Mouse (Mus musculus) layer of hippocampus, postnatal 36 days (tissue): ENCODE measurements around the gene Fank1. TPM values are rescaled to one million over a fixed set of nuclear protein-coding genes. Genes with fewer than 3 reads are reported as not detected.
"Not testable (repeated sequence)": the region's sequence is repeated elsewhere in the genome, so short reads cannot be mapped to it uniquely, and the experiment has no call there.

Experiments
- DNase-seq, 2 experiments: peaks; one replicate each; pipeline ENCODE4 v3.0.0; 2022
- total RNA-seq, 2 experiments: library from RNA; stranded (reverse); gene quantifications; 2 replicates each; pipeline ENCODE4 v1.2.3; 2021

The Fank1 gene
- total RNA-seq, 2 experiments from 2014 or later, result 2.4 to 2.5 TPM

- no peak for DNase-seq
Observed at GRCm38 (mm10) chr7:133829579-133829978, 52.9 kb downstream of the Fank1 start.

DNA sequence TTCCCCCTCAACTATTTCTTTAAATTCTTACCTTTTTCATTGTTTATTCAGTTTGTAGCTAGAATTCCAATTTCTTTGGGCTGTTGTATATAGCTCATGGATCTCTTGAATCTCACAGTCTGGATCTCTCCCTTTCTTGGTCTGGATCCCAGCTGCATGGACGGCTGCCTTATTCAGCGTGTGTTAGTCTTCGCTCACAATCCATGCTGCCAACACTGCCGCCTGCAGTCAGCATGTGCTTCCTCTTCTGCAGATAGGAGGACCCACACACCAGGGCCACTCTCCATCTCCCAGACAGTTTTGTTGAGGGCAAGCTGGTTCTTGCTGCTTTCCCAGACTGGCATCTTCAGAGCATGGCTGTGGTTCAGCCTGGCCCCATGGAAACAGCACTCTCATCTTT lies 62.9 kb downstream of the Fank1 start:
- DNase-seq, result peak; percentile 42 to 46

- DNase-seq, result no peak
Observed at GRCm38 (mm10) chr7:133842079-133842478, 65.4 kb downstream of the Fank1 start.

GRCm38 (mm10) chr7:133847175-133847574 lies 70.5 kb downstream of the Fank1 start:
- no peak for DNase-seq

- DNase-seq, result no peak
Observed at GRCm38 (mm10) chr7:133848180-133848579, 71.5 kb downstream of the Fank1 start.

DNA sequence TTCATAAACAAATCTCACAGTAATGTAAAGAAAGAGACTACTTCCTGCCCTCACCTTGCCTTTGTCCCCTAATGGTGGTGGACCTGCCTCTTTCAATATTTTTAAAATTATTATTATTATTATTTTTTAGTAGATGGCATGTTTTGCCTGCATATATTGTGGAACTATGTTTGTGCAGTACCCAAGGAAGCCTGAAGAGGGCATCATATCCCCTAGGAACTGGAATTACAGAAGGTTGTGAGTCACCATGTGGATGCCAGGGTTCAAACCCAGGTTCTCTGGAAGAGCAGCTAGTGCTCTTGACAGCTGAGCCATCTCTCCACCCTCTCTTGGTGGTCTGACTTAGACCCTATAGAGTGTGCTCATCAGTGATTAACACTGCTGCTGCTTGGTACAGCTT lies 74.1 kb downstream of the Fank1 start:
- no peak for DNase-seq

GRCm38 (mm10) chr7:133856278-133856677 lies 79.6 kb downstream of the Fank1 start:
- DNase-seq, result peak; percentile 69 to 78

DNA sequence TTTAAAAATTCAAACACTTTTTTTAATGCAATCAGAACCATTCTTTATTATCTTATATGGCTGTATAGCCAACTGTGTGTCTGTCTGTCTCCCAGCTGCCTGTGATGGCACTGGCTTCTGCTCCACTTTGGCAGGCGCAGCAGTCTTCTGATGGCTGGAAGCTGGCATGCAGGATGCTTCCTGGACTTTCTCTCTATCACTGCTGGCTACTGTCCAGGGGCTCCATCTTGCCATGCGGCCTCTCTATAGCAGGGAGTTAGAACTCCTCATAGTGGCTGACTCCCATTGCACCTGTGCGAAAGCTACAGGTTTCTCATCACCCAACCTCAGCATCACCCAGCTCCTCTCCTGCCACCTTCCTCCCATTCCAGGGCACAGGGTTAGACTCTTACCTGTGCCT lies 81.8 kb downstream of the Fank1 start:
- DNase-seq, result no peak

GRCm38 (mm10) chr7:133859548-133859947 lies 82.9 kb downstream of the Fank1 start:
- no peak for DNase-seq

DNA sequence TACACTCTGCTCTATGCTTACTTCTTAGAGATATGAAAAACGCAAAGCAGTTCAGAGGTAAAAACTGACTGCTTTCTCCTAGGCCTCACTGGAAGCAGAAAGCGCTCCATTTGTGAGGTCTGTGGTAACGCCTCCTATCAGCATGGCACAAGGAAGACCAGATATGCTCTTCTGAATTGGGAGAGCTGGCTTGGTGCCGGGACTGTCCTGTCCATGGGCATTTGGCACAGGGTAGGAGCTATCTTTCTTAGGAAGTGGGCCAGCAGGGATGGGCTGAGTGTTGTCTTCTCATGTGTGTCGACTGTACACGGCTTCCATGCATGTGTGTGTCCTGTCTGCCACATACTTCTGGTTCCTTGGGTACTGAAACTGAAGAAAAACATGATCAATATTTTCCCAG lies 85.6 kb downstream of the Fank1 start:
- DNase-seq, result no peak

DNA sequence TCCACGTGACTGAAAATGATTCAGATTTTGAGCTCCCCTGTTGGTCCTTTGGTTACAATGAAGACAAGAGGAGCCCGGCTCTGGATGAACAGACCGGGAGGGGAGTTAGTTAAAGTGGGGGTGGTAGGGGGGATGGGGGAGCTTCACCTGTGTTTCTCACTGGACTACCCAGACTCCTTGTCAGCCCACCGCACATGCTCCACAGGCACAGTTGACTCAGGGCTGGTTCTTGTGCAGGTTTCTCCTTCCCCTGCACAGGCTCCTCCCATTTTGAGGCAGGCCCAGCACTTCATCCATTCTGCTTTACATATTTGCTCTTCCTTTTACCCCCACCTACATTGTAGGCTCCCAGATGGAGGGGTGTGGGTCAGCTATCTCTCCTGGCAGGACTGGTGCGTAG lies 86.1 kb downstream of the Fank1 start:
- no peak for DNase-seq

GRCm38 (mm10) chr7:133863151-133863550 lies 86.5 kb downstream of the Fank1 start:
- DNase-seq, result no peak

DNA sequence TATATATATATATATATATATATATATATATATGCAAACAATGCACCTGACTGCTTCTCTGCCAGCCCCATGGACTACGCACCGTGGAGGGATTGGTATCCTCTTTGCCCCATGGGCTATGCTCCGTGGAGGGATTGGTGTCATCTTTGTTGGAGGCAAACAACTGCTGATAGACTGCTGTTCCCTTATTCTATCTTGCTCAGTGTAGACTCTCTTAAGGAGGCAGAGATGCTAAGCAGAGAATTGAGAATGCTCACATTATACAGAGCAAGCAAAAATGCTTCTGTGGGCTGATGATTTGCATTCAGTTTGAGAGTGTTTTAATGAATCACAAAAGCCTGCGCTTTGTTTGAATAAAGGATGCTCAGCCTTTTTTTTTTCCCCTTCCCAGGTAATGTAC lies 87.0 kb downstream of the Fank1 start:
- DNase-seq, result no peak

- DNase-seq, result no peak
Observed at GRCm38 (mm10) chr7:133870265-133870664, 93.6 kb downstream of the Fank1 start.

GRCm38 (mm10) chr7:133872701-133873100 lies 96.0 kb downstream of the Fank1 start:
- DNase-seq, result no peak

DNA sequence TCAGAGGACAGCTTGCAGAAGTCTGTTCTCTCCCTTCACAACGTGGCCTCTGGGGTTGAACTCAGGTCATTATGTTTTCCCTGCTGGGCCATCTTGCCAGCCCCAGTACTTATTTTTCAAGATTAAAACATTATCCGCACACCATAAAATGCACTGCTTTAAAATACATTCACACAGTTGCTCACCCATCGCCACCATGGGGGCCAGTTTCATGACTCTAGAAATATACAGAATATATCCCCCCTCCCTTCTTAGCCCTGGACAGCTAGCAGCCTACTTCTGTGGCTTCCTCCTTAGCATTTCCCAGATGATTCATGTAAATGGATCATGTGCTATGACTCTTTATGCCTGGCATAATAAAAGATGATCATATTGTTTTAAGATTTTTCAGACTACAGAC lies 99.5 kb downstream of the Fank1 start:
- DNase-seq, result no peak

DNA sequence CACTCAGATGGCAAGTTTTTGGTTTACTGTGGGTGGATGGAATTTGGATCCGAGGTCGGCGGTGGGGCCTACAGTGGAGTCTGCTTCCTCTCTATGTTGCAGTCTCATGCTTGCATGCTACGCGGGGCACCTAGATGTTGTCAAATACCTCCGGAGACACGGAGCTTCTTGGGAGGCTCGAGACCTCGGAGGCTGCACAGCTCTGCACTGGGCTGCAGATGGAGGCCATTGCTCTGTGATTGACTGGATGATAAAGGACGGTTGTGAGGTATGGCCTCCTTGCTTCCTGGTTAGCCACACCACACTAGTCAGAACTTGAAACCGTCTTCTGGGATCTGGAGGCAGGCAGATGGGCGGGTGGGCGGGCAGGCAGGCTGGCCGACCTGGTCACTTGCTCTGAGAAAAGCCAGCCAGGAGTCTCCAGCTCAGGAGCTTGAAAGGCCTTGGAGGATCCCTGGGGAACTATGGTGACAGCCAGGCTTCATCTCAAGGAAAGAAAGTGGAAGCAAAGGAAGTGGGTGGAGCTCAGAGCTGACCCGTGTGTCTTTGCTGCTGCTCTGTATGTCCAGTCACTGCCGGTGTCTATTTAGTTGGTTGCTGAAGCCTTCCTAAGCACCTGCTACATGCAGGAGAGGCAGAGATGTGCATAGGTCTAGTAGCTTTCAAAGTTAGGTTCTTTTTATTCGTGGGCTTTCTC lies 100.1 kb downstream of the Fank1 start:
- no peak for DNase-seq

GRCm38 (mm10) chr7:133879761-133880160 lies 103.1 kb downstream of the Fank1 start:
- DNase-seq, result no peak

DNA sequence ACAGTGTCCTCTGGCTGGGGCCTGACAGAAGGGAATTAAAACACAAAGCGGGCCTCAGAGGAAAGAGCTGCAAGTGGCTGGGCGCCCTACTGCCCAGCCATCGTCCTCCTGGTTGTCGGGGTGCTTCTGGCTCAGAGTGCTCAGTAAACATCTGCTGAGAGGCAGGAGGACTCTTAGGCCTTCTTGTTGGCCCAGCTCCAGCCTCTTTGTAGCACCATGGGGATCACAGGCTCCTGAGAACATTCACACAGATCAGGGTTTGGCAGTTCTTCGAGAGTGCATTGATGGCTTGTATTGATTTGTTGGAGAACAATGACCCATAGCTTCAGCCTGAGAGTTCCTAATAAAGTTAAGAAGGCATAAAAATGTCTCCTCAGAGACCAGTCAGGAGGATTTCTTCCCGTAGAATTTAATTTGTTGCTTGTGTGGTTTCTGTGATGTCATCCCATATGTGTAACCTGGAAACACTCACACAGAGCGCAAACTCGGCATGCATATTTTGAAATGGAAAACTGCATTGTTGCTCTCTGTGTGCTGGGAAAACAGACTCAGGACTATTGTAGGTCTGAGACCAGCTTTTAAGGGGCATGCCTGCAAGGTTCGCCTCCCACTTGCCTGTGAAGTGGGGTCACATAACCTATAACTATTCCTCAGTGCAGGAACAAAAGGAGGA lies 108.2 kb downstream of the Fank1 start:
- not testable (repeated sequence) for DNase-seq

- no peak for DNase-seq
Observed at GRCm38 (mm10) chr7:133888926-133889920, 112.6 kb downstream of the Fank1 start.

DNA sequence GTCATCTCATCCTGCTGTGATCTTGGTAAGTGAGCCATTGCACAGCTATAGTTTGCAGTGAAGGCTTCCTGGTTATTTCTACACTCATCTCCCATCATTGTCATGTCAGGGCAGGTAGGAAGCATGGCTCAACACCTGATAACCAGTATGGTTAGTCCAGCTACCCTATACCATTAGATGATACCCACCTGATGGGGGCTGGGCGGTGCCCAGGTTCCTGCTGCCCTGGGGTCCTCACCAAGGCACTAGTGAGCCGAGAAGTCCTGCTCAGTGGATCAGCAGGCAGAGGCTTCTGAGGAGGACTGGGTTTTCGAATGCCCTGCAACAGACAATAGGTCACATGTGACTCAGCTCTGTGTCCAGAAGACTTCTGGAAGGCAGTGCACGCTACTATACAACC lies 113.3 kb downstream of the Fank1 start:
- DNase-seq, result no peak

GRCm38 (mm10) chr7:133891298-133891697 lies 114.6 kb downstream of the Fank1 start:
- DNase-seq, result no peak

GRCm38 (mm10) chr7:133891796-133892195 lies 115.1 kb downstream of the Fank1 start:
- DNase-seq, result no peak
